Mouse (Mus musculus) layer of hippocampus, adult 11-12 months (tissue): ENCODE measurements around the gene Utp15.

Source experiments
- DNase-seq: peaks from one replicate; pipeline ENCODE4 v3.0.0; 2022; ENCODE audit warnings: low spot score

Utp15 gene

DNA sequence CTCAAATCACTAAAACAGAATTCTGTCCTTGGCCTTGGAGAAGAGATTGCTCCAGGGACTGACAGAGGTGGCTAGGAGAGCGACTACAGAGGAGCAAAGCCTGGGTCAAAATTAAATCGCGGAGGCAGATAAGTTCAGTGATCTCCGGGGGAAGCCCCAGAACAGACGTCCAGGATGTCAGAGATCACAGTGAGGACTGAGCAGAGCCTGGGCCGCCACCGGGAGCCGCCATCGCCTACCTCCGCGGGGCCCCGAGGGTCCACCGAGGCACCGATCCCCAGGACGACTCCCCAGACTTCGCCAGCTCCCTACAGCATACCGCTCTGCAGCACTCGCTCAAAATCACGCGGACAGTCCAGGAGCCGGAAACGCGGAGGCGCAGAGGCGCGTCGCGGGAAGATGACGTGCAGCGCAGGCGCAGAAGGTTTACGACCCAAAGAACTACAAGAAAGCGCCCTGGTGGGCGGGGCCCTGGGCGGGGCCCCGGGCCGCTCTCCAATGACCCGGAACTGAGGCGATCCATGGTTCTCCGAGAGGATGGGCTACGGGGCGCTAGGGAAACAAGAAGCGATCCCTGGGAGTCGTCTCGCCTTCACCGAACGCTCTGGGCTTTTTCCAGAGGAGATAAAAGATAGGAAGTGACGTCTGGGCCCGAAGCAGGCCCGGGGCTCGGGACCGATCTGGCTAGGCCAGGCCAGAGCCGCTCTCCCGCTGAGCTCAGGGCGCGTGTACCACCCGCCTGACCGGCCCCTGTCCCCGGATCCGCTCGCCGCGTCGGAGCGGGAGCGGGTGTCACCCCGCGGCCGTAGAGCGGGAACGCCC, at the start of gene Utp15, which contains the start of gene Ankra2:
TSS of gene Utp15 (minus strand) at position 406 of the 822 bp plus-strand sequence.
TSS of gene Ankra2 (plus strand) at position 439 of the 822 bp plus-strand sequence.
- peak; percentile 99 for DNase-seq

DNA sequence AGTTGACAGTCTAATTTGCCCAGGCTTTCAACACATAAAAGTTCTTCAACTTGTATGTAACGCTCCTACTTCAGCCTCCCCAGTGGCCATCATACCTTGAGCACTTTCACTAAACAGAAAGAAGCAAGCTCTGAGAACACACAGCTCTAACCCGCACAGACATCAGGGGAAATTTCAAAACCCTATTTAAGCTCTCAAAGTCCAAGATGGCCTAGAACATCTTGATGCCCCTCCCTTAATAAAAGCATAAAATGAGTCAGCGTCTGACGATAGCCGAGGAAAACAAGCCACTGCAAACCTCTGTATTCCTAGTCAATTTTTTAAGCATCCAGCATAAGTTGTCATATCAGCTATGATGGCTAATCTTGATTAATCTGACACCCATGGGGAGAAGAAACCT, 48.8 kb upstream of the Utp15 start:
- DNase-seq: no peak

DNA sequence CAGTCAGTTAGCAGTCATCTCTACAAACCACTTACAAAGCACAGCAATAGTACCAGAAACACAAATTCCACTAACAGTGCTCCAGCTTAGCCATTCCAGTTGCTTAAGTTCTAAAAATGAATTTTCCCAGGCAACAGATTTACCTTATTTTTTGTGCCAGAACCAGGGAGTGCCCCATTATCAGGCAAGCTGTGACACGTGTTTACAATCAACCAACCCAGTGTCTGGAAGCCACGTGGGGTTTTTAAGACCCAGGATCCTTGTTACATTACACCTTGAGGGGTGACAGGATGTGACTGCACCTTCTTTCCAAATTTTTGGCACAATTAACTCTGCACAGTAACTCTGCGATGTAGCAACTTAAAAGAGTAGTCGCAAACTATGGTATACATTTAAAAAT, 45.9 kb upstream of the Utp15 start:
- DNase-seq: no peak

DNA sequence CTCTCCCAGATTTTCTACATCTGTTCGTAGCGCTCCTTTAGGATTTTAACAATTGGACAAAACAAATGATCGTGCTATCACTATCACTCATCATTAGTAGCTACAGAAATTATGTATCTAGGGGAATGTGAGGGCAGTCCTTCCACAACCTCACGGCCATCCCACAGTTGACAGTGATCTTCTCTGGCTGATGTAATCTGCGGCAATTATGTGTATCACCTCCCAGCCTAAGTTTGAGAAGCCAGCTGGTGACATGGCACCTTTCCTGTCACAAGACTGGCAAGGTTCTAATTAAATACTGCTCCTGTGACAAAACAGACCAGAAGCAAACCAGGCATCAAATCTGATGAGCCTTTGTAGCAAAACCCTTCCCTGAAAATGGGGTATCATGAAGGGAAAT, 45.2 kb upstream of the Utp15 start:
- DNase-seq: no peak

DNA sequence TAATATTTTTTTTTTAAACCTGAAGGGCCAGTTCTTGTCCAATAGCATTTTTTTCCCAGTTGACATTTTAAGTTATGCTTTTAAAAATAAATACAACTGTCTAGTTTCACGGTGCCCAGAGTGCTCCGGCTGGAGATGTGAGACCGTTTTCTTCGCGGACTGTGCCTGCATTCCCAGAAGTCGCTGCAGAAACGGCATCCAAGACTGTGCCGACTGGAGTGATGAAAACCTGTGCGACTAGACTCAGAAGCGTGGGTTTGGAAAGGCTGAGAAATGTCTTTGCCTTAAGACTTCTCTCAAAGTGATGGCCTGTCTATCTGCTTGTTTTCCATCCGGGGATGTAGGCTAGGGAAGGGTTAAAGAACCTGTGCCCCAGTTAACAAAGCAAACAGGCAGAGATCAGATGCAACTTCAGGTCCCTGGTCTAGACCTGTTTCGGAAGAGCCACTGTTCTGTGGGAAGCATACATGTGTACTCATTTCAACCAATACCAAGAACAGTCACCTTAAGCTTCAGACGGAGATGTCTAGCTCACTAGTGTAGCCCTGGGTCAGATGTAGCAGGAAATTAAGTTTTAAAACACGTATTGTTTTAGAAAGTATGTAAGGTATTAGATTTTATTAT, 44.1 kb upstream of the Utp15 start:
- no peak for DNase-seq

DNA sequence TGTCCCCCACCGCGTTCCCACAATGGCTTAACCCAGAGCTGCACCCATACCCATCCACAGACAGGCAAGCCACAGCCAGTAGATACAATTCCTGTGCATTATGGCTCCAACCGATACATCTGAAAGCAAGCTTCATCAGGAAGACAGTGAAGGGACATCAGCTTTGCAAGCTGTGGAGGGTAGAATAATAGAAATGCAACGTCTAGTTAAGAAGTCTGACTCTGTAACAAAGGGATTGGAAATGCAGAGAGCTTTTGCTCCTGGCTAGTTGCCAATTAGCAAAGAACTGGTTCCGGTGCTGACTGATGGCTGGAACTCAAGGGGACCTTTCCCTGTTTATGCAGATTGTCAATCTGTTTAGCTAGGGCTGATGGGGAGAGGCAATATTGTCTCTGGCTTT, 43.6 kb upstream of the Utp15 start:
- no peak for DNase-seq

DNA sequence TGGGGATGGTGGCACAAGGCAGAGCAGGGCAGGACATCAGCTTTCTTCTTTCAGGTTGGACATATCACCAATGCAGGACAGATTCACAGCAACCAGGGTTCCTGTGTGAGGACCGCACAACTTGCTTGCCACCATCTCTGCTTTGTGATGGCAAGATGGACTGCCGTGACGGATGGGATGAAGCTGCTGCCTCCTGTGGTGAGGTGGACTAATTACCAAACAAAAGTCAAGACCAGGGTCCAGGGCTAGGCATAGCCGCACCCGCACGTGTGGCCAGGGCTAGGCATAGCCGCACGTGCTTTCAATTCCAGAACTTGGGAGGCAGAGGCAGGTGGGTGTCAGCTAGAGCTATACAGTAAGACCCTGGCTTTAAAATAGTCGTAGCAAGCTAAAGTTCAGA, 42.4 kb upstream of the Utp15 start:
- DNase-seq: no peak

DNA sequence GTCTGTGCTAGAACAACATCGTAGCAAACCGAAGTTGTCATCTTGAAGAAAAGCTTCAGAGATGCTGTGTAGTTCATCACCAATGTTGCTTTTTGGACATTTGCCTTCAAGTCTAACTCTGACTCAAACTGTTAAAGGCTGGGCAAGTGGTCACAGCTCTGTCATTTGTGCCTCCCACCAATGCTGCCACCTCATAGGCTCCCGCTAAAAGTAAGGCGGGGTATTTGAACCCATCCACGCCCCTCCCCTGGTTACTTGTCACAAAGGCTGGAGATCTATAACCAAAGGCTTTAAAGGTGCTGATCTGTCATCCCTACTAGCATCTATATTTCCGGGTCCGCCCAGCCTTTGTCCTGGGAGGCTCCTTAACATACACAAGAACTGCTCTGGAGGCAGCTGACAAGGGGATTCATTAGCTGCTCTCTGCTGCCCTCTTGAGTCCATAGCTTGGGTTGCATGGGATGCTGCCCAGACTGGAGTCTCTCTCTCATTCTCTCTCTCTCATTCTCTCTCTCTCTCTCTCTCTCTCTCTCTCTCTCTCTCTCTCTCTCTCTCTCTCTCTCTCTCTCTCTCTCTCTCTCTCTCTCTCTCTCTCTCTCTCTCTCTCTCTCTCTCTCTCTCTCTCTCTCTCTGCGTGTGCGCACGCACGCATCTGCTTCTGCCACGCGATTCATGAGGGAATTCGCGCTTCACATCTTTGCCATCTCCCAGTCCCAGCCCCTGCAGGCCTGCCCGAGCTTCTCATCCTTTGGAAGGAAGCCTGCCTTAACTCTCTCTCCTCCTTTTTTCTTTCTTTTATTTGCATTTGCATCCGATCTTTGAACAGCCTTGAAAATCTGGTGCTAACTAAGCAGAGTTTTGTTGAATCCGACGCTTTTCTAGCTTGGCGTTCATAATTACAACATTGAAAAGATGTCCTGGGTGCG, 36.3 kb upstream of the Utp15 start:
- peak; percentile 86 for DNase-seq

DNA sequence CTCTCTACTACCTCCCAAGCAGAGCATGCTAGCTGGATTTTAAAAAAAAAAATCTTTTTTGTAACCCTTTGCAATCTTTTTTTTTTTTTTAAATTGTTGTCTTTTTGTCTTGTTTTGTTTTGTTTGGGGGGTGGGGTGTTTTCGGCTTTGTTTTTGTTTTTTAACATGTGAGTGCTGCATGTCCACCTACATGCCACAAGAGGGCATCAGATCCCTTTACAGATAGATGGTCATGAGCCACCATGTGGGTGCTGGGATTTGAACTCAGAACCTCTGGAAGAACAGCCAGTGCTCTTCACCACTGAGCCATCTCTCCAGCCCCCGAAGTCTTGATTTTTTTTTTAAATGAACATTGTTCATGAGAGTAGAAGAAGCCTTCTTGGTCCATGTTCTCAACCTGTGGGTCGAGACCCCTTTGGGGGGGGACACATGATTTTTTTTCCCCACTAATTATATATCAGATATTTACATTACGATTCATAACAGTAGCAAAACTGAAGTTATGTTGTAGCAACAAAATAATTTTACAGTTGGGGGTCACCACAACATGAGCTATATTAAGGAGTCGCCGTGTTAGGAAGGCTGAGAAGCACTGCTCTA, 35.1 kb upstream of the Utp15 start:
- no peak for DNase-seq

DNA sequence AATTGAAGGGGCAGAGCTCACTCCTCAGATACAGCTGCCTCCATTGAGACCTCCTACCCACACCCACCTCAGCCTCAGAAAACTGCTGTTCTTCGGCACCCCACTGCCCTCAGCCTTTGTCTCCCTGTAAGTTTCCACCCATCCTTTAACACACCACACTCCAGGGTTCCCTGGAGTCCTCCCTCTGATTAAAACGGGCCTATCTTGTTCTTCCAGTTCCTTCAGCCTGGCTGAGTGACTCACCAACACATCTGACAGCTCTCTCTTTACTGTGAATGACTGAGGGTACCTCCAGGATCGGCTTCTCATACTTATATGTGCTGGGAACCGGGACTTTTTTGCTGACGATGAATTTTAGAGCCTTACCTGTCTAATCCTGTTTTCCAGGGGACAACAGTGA, 33.2 kb upstream of the Utp15 start:
- DNase-seq: no peak

DNA sequence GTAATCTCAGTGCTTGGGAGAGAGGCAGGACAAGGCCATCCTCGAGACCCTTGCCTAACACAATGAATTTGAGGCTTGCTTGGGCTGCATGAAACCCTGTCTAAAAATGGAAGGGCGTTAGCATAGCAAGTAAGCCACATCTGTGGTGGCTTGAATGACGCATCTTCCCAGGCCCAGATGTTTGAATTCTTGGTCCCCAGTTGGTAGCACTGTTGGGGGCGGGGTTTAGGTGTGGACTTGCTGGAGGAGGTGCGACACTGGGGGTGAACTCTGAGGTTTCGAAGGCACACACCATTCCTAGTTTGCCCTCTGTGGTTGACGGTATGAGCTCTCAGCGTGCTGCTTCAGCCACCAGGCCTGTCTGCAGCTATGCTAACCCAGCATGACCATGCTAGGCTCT, 28.9 kb upstream of the Utp15 start:
- DNase-seq: no peak

DNA sequence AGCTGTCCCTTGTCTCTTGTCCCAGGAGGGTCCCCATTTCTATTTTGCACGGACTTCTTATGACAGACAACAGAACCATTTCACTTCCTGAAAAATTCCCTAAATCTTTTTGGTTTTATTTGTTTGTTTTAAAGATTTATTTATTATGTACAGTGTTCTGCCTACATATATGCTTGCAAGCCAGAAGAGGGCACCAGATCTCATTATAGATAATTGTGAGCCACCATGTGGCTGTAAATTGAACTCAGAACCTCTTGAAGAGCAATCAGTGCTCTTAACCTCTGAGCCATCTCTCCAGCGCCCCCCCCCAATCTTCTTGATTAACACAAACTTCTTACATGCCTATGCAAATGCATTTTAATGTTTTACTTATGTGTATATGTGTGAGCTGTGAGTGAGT, 27.9 kb upstream of the Utp15 start:
- DNase-seq: no peak

DNA sequence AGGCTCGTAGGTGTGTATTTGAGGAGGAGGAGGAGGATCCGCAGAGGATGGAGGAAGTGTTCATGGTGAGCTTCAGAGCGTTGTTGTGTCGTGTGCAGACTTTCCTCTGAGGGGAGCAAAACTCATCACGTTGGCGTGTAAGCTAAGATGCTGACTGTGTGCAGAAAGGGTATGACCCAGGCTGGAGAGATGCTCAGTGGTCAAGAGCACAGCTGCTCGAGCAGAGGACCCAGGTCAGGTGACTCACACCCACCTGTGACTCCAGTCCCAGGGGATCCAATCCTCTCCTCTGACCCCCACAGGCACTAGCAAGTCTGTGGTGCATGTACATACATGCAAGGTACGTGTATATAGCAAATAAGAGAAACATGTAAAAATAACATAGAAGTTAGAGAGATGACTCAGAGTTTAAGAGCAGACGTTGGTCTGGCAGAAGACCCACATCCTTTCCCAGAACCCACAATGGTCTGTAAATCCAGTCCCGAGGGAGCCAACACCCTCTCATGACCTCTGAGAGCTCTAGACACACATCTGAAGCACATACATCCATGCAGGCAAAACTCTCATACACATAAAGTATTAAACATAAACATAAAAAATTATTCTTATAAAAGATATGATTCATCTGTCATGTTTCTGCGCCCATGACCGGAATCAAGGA, 18.3 kb upstream of the Utp15 start:
- DNase-seq: no peak

DNA sequence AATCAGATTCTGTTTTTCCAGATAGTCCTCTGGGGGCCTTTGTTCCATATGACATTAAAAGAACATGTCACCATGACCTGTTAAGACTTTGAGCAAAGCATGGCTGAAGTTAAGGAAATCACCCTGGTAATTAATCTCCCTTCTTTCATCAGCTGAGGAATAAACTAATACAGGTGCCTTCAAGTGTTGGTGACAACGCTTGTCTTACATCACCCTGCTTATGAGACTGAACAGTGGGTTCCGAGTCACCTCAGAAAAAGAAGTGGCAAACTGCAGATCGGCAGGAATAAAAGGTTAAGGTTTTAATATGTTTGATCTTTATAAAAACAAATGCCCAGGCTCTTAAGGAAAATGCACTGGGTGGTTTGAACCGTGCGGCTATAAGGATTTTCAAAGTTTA, 16.8 kb upstream of the Utp15 start, which contains the start of gene Gm21976:
TSS of gene Gm21976 (plus strand) at position 202 of the 400 bp plus-strand sequence.
- no peak for DNase-seq

DNA sequence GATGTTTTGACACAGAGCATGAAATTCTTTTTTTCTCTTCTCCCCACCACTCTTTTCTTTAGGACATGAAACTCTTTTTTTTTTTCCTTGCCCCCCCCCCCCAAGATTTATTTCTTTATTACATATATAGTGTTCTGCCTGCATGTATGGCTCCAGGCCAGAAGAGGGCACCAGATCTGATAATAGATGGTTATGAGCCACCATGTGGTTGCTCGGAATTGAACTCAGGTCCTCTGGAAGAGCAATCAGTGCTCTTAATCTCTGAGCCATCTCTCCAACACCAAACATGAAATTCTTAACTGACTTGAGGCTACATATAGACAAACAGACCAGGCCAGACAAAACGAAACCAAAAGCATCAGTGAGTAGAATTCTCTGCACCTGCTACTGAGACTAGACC, 14.7 kb upstream of the Utp15 start:
- no peak for DNase-seq

DNA sequence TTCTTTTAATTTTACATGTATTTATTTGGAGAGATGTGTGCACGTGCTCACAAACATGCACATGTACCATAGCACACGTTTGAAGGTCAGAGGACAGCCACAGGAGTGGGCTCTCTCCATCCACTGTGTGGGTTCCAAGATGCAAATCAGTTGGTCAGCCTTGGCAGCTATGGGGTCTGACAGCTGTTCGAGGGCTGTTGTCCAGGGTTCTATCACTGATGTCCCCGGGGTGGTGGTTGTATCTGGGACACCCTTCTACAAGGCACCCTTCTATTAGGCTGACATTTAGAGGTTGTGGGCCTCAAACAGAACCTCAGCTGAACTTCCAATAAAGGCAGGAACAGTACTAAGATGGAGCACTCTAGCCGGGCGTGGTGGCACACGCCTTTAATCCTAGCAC, 13.4 kb upstream of the Utp15 start:
- DNase-seq: no peak

DNA sequence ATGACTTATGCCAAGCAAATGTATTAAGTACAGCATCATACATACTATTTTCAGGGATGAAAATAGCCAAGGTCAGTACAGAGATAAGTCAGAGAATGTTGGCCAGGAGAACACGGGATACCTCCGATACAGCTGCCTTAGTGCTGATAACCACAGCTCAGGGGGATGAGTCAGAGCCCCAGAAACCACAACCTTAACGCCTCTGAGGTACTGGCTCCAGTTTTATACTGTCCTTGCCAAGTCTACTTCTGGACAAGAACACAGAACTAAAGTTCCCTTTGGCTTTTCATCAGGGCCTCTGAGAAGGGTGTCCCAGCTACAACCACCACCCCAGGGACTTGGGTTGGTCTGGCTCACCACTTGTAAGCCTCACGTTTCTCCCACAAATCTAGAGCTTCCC, 12.8 kb upstream of the Utp15 start:
- no peak for DNase-seq

DNA sequence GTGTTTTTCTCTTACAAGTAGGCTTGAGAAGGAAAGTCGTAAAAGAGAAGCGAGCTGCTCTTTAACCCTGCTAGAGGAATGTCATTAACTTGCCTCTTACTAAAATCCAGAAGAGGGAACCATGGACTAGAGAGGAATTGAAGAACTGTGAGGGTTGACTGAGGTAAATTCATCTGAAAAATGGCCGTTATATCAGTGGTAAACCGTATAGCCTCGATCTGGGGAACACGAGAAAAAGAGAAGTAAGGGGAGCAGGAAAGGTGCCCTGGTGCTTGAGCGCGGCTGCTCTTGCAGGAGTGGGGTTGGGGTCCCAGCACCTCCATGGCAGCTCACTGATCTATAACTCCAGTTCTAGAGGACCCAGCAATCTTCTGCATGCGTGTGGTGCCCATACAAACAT, 11.2 kb upstream of the Utp15 start:
- DNase-seq: no peak

DNA sequence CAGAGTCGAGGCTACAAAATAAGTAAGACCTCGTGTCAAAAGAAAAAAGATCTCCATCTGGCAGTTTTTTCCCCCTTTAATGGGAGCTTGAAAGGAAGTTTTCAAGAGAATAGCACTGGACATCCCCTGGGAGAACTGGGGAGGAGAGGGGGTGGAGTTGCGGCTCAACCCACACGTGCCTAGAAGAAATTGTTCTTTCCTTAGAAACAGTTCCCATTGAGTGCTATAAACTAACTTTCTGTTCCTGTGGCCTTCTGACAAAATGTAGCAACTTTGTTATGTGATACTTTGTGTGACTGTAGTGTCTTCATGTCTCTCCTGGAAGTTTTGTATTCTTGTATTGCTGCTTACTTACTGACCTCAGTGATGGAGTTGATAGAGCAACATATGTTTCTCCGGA, 1.3 kb upstream of the Utp15 start:
- no peak for DNase-seq

DNA sequence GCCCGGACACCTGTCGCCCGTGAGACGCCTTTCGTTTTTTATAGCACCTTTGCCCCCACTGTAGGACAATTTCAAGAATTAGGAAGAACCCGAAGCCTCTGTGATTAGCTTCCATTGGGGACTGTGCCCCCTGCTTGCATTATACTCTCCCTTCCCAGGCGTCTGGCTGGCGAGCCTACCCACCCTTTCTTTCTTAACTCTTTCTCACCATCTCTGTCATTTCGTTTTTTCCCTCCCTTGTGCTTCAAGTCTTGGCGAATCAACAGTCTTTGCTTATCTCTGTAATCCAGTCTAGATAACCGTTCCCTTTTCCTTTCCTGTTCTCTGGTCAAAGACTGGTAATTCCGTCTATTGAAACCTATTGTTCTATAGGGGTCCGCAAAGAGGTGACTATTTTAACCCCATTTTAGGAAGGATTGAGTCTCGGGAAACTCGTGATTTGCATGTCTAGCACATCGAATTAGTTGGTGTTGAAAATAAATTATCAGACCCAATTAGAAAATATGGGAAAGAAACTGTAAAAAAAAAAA, 682 bp upstream of the Utp15 start:
- DNase-seq: no peak

DNA sequence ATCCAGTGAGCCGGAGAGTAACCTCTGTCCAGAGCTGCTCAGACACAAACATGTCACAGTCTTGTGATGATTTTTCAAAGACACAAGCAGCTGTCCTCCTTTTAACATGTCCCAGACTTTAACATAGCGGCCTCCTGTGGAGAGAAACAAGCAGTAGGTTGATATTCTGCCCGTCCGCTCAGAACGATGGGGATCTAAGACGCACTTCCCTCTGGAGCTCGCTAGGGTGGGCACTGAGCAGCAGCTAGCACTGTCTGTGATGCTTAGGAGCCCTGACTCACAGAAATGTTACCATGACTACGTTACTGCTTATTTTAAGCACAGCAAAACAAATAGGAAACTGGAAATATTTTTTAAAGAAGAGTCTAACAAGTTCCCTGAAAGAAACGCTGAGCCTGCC, 7.9 kb downstream of the Utp15 start:
- peak; percentile 74 for DNase-seq
